Mouse (Mus musculus) lung, postnatal 10 days (tissue): Measurements from ENCODE around the gene Sgpp2.

Source experiments
- DNase-seq: peaks from one replicate; pipeline ENCODE4 v3.0.0; 2021

Sgpp2 gene

GRCm38 (mm10) chr1:78452544-78452943 lies 142.4 kb downstream of the Sgpp2 start:
- DNase-seq, result no peak

GRCm38 (mm10) chr1:78453886-78454285 lies 143.7 kb downstream of the Sgpp2 start:
- DNase-seq, result no peak

GRCm38 (mm10) chr1:78454659-78455058 lies 144.5 kb downstream of the Sgpp2 start:
- peak; percentile 57 for DNase-seq
